Mouse (Mus musculus): ENCODE measurements around the gene Rdh12.
A peak's percentile ranks its signal among the peaks of the same experiment; 100 is the strongest.

The Rdh12 gene

DNA sequence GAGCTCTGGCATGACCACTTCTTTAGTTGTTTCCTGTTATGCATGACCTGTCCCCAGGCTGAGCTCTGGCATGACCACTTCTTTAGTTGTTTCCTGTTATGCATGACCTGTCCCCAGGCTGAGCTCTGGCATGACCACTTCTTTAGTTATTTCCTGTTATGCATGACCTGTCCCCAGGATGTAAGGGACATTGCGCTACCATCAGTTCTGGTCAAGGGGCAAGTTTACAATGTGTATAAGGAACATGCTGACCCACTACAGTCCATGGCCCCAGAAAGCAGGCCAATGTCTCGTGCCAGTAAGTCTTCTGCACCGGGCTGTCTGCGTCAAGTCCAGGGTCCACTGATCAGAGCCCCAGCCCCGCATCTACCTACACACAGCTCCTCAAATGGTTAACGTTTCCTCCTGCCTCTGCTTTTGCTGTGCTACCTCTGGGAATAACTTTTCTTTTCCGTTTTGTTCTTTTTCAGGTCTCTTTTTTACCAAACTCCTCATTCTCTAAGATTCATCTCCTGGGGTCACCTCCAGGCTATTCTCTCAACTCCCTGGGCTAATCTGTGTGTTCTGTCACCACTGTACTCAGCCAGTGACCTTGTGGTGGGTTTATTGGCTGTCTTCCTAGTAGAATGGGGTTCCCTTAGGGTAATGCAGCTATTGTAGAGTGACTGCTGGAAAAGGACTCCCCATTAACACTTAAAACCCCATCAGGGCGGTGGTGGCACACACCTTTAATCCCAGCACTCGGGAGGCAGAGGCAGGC is 44.8 kb downstream of the Rdh12 start:
- DNase-seq (ENCODE audit: low spot score): no peak

DNA sequence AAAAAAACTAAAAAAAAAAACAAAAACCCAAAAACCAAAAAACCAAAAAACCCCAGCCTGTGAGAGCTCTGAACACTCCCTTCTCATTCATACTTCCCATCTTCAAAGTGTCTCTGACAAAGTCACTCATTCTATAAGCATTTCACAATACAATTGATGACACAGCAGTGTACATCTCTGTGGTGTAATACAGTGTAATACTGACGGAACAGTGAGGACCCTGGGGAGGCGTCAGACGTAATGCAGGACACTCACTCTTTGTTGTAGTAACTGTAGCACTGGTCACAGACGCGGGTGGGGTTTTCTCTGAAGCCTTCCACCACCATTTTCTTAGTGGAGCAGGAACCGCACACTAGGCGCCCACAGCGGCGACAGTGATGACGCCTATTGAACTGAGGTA is 46.3 kb downstream of the Rdh12 start:
- no peak for DNase-seq (ENCODE audit: low spot score)

DNA sequence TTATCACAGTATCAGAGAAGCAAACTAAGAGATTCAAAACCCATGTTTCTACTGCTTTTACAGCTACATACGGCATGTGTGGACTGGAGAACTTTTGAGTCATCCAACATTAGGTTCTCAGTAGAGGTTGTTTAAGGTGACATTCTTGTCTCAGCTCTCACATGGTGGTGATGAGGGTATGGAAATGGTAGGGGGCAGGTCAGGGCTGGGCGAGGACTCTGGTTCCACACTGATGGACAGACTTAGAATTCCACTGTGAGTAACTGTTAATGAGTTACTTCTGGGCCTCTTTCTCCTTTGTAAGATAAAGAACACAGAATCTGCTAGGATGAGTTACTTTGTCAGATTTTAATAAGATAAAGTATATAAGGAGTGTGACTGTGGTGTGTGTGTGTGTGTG is 51.4 kb downstream of the Rdh12 start:
- DNase-seq (ENCODE audit: low spot score): no peak

DNA sequence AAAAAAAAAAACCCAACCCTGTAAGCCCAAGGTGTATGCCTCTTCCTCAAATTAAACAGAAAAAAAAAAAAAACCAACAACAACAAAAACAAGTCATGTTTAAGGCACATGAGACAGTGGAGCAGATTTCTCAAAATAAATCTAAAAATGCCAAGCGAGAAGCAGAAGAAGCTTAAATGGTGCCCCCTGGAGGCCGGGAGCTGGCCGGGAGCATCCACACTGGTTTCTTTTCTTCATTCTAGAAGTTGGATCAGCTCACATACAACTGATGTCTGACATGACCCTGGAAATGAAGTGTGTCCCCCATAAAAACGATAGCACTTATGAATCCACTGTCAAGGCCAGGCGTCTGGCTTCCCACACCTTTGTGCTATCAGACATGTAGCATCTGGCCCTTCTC is 52.3 kb downstream of the Rdh12 start:
- peak; percentile 48 for DNase-seq (ENCODE audit: low spot score)

Measured in layer of hippocampus, adult 11-12 months (tissue).